Mouse (Mus musculus): ENCODE results near the gene 1700069L16Rik.

1700069L16Rik gene

GRCm38 (mm10) chr5:113724446-113724845, at the start of gene 1700069L16Rik:
1700069L16Rik (minus strand) TSS chr5:113724772.
- DNase-seq (ENCODE audit: low spot score) = peak; percentile 80

- DNase-seq (ENCODE audit: low spot score) = peak; percentile 66
Measured at GRCm38 (mm10) chr5:113773664-113774063, 49.1 kb upstream of the 1700069L16Rik start.

DNA sequence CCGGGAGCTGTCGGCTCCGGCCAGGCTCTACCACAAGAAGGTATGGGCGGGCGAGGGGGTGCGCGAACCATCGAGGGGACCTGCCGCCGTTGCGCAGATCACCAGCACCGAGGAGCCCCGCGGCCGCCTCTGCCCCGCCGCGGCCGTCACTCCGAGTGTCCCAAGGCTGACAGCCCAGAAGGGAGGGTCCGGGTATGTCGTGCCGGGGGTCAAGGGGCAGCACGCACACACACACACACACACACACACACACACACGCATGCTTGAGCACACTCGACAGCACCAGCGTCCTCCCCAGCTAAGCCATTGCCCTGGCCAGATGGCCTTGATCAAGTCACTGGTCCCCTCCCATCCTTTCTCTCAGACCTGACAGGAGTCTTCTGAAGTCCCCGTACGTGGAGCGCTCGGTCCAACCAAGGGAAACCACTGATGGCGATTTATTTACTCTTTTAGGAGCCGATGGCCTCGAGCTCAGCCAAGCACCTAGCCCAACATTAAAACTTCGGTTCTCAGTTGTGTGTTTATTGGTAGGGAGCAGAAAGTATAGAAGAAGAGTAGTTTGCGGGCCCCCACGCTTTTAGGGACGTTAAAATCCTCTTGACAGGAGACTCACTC, 48.4 kb upstream of the 1700069L16Rik start:
- no peak for DNase-seq (ENCODE audit: low spot score)

- DNase-seq (ENCODE audit: low spot score) = peak; percentile 93
Measured at GRCm38 (mm10) chr5:113772450-113772895, 47.9 kb upstream of the 1700069L16Rik start, which contains the start of the genes Sart3 and Iscu. Sart3 (minus strand) TSS chr5:113772510. Iscu (plus strand) TSS chr5:113772748.

DNA sequence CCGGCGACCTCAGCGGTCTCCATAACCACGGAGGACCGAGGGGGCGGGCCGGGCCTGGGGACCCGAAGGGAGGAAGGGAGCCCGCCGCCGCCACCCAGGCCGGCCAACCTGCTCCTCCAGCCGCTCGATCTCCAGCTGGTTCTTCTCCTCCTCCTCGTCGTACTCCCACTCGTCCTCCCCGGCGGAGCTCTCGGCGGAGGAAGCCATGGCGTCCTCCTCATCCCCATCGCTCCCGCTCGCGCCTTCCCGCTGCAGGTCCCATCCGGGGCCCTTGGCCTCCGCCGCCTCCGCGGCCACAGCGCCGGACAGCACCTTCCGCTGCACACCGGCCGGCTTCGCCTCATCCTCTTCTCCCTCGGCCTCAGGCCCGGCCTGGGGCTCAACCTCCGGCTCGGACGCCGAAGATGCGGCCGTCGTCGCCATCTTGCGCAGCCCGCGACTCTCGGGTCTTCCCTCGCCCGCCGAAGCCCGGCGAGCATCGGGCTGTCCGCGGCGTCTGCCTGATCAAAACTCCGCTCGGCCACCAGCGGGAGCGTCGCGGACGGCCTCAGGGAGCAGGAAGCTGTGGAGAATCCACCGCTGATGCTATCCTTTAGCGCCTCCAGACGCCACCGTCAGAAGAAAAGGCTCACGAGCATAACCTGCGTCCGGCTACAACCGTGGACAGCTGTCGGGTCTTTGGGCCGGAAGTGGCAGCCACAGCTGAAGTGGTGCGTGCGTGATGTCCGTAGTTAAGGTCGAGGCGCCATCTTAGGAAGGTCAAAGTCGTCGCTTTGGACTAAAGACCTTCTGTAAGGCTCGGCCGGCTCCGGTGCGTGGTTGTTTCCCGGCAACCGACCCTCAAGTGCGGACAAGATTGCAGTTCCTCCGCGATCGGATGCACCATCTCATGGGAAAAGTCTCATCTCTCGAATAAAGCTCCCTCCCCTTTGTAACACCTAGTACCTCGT, 46.9 kb upstream of the 1700069L16Rik start:
- peak; percentile 91 for DNase-seq (ENCODE audit: low spot score)

DNA sequence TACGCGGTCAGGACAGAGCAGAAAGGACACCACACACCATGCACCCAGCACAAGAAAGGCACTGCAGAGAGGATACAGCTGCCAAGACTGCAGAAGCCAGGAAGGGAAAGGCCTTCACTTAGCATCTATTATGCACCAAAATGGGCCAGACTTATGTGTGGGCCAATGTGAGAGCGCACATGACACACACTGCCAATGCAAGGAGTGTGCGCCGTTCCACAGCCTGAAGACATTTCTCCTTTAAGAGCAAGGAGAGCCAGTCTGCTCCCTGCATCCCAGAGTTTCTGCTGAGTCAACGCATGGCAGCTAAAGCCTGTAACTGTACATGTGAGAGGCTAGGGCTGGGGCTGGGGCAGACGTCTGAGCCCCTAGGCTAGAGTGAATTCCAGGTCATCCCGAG, 44.2 kb upstream of the 1700069L16Rik start:
- DNase-seq (ENCODE audit: low spot score) = no peak

DNA sequence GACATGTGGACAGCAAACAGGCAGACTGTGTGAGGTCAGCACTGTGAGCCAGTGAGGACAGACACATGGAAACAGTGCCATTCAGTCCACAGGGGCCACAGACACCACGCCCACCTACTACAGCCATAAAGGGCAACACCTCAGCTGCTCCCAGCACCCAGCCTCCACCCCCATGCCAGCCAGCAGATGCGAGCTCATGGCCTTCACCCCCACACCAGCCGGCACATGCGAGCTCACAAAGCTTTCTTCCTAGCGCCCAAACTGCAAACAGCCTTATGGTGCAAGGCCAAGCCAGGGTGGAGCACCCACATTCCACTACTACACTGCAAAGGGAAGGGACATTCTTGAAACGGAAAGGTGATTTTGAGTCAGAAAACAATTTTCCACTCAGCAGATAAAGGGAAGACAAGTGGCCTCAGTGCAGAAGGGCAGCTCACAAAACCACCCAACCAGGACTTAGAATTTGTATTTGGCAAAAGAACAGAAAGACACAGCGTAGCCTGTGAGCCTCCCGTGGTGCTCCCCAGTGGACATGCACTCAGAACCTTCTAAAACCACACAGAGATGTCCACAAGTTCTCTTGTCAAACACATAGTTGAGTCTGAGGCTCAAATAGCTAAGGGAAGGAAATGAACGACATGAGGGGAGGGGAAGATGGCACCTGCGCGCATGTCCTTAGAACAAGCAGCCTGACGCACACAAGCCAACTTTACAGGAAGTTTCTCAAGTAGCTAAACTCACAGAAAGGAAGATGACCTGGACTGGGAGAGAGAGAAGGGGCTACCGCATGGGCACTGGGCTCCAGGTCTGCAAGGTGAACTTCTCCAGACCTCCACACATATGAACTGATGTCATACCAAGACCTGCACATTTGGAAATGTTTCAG, 41.3 kb upstream of the 1700069L16Rik start:
- no peak for DNase-seq (ENCODE audit: low spot score)

- no peak for DNase-seq (ENCODE audit: low spot score)
Measured at GRCm38 (mm10) chr5:113764426-113764825, 39.9 kb upstream of the 1700069L16Rik start.

- no peak for DNase-seq (ENCODE audit: low spot score)
Measured at GRCm38 (mm10) chr5:113761585-113761984, 37.0 kb upstream of the 1700069L16Rik start.

GRCm38 (mm10) chr5:113755347-113756030, 30.9 kb upstream of the 1700069L16Rik start:
- DNase-seq (ENCODE audit: low spot score) = no peak

- no peak for DNase-seq (ENCODE audit: low spot score)
Measured at GRCm38 (mm10) chr5:113751521-113752157, 27.1 kb upstream of the 1700069L16Rik start.

- DNase-seq (ENCODE audit: low spot score) = no peak
Measured at GRCm38 (mm10) chr5:113748556-113749331, 24.2 kb upstream of the 1700069L16Rik start.

- no peak for DNase-seq (ENCODE audit: low spot score)
Measured at GRCm38 (mm10) chr5:113747629-113748028, 23.1 kb upstream of the 1700069L16Rik start.

- DNase-seq (ENCODE audit: low spot score) = no peak
Measured at GRCm38 (mm10) chr5:113737607-113738237, 13.2 kb upstream of the 1700069L16Rik start.

DNA sequence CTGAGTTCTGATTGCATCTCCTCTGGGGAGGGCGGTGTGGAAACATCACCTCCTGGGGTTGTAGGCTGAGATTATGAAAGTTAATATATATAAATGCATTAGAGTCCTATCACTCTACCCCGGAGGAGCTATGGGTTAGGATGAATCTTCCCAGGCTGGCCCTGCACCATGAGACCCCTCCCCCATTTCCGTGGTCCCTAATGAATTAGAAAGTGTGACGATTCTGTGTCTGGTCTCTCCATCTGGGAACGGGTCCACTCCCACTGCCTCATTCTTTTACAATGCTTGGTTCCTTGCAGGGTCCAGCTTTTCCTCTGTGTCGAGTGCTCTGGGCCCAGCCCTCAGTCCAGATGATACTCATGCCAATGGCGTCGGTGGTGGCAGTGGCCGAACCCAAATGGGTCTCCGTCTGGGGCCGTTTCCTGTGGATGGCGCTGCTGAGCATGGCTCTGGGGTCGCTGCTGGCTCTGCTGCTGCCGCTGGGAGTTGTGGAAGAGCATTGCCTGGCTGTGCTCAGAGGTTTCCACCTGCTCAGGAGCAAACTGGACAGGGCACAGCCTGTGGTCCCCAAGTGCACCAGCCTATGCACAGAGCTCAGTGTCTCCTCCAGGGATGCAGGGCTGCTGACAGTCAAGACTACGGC, 12.1 kb upstream of the 1700069L16Rik start:
- no peak for DNase-seq (ENCODE audit: low spot score)

DNA sequence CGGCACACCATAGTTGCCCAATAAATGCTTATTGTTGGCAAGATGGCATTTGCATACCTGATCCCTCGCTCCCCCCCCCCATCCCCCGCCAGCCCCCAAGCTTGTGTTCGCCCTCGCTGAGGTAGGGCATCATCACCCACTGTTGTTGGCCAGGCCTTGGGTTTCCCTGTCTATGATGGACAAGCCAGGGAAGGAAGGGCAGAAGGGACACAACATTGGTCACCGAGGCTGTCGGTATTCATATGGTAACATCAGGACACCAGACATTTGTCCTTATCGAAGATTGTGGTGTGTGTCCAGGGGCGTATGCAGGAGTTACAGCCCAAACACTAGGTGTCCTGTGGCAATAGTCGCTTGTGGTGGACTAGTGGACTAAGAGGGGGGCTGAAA, 11.5 kb upstream of the 1700069L16Rik start:
- no peak for DNase-seq (ENCODE audit: low spot score)

DNA sequence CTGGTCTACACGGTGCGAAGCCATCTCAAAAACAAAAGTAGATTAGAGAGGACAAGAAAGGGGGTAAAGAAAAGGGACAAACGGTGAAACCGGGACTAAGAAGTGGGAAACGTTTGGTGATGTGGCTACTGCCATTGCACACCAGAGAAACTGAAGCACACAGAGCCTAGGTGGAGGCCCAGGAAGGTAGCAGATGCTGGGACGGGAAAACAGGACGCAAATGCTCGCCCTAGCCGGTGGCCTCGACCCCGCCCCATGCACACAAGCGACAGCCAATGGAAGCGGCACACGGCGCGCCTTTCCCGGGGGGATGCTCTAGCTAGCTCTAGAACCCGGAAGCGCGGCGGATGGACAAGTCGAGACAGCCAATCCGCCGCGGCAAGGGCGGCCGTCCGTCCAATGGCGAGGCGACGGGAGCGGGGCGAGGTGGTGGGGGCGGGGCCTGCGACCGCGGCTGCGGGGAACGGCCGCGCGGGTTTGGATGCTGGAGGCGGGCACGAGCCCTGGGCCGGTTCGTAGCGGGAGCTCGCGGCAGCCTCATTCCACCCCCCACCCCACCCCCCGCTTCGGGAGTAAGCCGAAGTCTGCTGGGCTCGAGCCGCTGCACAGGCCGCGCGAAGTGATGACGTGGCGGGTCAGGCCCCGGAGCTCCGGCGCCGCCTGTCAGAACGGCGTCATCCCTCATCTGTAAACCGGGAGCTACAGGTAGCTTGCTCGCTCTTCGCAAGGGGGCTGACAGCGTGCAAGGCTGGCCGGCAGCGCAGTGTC, 11.0 kb upstream of the 1700069L16Rik start, which contains the start of gene Ficd:
Gene Ficd, plus strand, starts transcription at position 459 of the 768 bp plus-strand sequence.
- DNase-seq (ENCODE audit: low spot score) = peak; percentile 93

- DNase-seq (ENCODE audit: low spot score) = no peak
Measured at GRCm38 (mm10) chr5:113735023-113735344, 10.4 kb upstream of the 1700069L16Rik start.
